Mouse (Mus musculus) stomach, embryonic 14.5 days (tissue): ENCODE measurements around the gene Trpc4ap. TPM values are rescaled to one million over a fixed set of nuclear protein-coding genes. Genes with fewer than 3 reads are reported as not detected.
"Not testable (repeated sequence)": the region's sequence is repeated elsewhere in the genome, so short reads cannot be mapped to it uniquely, and the experiment has no call there.

Source experiments
- ATAC-seq: fragments of 200-750 bp; cut with Nextera tagmentation; 2 replicates; pipeline ENCODE4 v1.8.0; 2017; ENCODE audit warnings: low read depth, moderate TSS enrichment; ENCODE audit not compliant: insufficient number of reproducible peaks, insufficient read depth, low FRiP score
- H3K27ac ChIP-seq: fragments of 300-500 bp; sonication (generic); 2 replicates; pipeline ENCODE4 v1.5.1; 2014; ENCODE audit warnings: mild to moderate bottlenecking, low read length, moderate library complexity, mixed read lengths
- H3K27me3 ChIP-seq: fragments of 300-500 bp; sonication (generic); 2 replicates; pipeline ENCODE4 v1.6.1; 2014; ENCODE audit warnings: low read length, control low read depth, mixed read lengths; ENCODE audit not compliant: control insufficient read depth, insufficient read depth
- H3K36me3 ChIP-seq: fragments of 300-500 bp; sonication (generic); 2 replicates; pipeline ENCODE4 v1.6.1; 2014; ENCODE audit warnings: mild to moderate bottlenecking, control low read depth, low read length, moderate library complexity, mixed read lengths; ENCODE audit not compliant: control insufficient read depth, insufficient read depth
- H3K4me1 ChIP-seq: fragments of 300-500 bp; sonication (generic); 2 replicates; pipeline ENCODE4 v1.6.1; 2014; ENCODE audit warnings: low read length, control low read depth, mixed read lengths; ENCODE audit not compliant: control insufficient read depth, insufficient read depth
- H3K4me2 ChIP-seq: fragments of 300-500 bp; sonication (generic); replicated peaks from 2 replicates; pipeline ENCODE4 v1.6.1; 2014; ENCODE audit warnings: low read depth, low read length, control low read depth
- H3K4me3 ChIP-seq: fragments of 300-500 bp; sonication (generic); 2 replicates; pipeline ENCODE4 v1.5.1; 2014; ENCODE audit warnings: low read depth, low read length, control low read depth
- H3K9ac ChIP-seq: fragments of 300-500 bp; sonication (generic); replicated peaks from 2 replicates; pipeline ENCODE4 v1.6.1; 2014; ENCODE audit warnings: low read depth, mild to moderate bottlenecking, control low read depth, low read length, moderate library complexity, mixed read lengths
- H3K9me3 ChIP-seq: fragments of 300-500 bp; sonication (generic); 2 replicates; pipeline ENCODE4 v1.6.1; 2016; ENCODE audit warnings: low read depth, low read length, control low read depth; ENCODE audit not compliant: control insufficient read depth
- WGBS: fragments of 180-500 bp; shearing (Covaris S2); extraction: QIAGEN DNeasy Blood & Tissue Kit; methylation state at CpG from one replicate; pipeline ENCODE4 v1.1.7; 2014; 5-methylcytosine and 5-hydroxymethylcytosine counted together
- polyA plus RNA-seq: library from polyadenylated mRNA; unstranded; fragments of >200 nt; fragmentation: Nextera tagmentation; extraction: Ambion mirVana; gene quantifications from 2 replicates; pipeline ENCODE4 v1.2.1, GENCODE M21; 2014

Gene Trpc4ap
- polyA plus RNA-seq, 1 experiment from 2014 or later = 137 TPM

DNA sequence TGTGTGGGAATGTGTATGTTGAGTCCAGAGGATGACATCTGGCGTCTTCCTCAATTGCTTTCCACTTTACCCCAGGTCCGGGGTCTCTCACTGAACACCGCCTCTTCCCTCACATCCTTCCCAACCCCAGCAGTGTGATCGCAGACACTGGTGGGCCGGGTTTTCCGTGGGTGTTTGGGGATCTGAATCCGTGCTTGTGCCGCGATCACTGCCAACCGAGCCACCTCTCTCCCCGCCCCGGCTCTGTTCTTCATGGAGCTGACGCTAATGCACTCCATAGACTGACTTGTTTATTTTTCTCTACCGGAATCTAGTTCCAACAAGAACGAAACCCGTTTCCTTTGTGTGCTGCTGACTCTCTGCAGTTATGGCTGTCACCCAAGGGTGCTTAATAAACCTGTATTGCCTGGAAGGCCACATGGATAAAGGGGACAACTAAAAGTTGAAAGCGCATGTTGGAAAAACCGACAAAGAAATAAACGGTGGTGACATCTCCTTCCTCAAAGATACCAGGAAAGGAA, 9.3 kb upstream of the Trpc4ap start:
- H3K27me3 ChIP-seq = no peaks in the 10 kb centered on the region
- no peak overlapping the region for H3K4me2 ChIP-seq
- ATAC-seq = no peak
- H3K9ac ChIP-seq = no peak overlapping the region
- H3K4me3 ChIP-seq = no peak overlapping the region
- no peaks in the 10 kb centered on the region for H3K9me3 ChIP-seq
- no peaks in the 10 kb centered on the region for H3K4me1 ChIP-seq
- H3K27ac ChIP-seq = no peak overlapping the region
- WGBS = 71% methylated on average over 19 of the region's 19 CpGs
- 0 out of 2 replicates have a peak, but pooled peaks cover 5% of the 10 kb centered on the region for H3K36me3 ChIP-seq

DNA sequence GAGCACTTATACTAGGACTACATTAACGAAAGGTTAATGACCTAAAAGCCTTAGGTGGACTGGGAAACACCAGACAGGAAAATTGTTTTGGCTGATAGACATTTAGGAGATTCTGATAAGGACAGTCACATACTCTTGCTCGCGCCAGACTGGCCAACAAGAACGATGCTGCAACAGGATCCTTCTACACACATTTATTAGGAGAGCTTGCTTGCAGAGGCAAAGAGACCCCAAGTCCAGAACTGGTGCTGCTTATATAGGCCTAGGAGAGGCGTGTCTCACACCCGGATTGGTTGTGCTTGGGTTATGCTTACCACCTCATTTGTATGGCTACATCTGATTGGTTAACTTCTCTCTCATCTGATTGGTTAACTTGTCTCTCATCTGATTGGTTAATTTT, 6.3 kb upstream of the Trpc4ap start:
- not testable (repeated sequence) for ATAC-seq, H3K27me3 ChIP-seq, H3K4me3 ChIP-seq, H3K4me1 ChIP-seq, H3K9ac ChIP-seq, H3K27ac ChIP-seq, H3K9me3 ChIP-seq, H3K4me2 ChIP-seq, H3K36me3 ChIP-seq
- 88% methylated on average over 6 of the region's 6 CpGs for WGBS

DNA sequence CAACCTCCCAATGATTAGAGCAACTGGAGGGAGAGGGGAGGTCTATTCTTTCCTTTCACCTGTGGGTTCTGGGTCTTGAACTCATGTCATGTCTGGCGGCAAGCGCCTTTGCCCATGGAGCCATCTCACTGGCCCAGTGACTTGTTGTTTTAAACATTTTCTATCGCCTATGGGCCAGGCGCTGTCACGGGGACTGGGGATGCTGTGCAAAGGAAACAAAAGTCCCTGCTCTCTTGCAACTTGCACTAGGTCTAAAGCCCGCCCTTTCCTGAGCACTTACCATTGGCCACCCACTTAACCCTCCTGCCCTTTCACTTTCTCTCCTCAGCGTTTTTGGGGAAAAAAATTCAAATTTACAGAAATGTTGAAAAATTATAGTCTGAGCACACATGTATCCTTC, 4.7 kb upstream of the Trpc4ap start:
- H3K4me1 ChIP-seq = no peaks in the 10 kb centered on the region
- no peak for ATAC-seq
- H3K27ac ChIP-seq = no peak overlapping the region
- H3K27me3 ChIP-seq = no peaks in the 10 kb centered on the region
- H3K4me3 ChIP-seq = no peak overlapping the region
- 74% methylated on average over 7 of the region's 7 CpGs for WGBS
- no peaks in the 10 kb centered on the region for H3K36me3 ChIP-seq
- no peak overlapping the region for H3K9ac ChIP-seq
- H3K4me2 ChIP-seq = no peak overlapping the region
- H3K9me3 ChIP-seq = no peaks in the 10 kb centered on the region

DNA sequence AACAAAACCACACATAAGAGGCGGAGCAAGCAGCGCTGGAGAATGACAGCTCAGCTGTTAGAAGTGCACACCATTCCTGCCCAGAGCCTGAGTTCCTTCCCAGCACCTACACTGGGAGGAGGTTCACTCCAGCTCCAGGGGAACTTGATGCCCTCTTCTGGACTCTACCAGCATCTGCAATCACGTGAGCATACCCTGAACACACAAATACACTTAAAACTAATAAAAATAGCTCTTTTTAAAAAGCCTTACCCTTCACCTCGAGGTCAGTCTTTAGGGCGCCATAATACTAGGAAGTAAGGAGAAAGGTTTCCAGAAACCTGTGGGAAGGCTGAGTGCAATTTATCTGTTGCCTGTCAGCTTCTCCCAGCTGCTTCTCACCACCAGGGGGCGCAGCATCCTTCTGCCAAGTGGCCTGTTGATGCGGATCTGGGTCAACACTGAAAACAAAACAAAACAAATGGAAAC, 3.9 kb upstream of the Trpc4ap start:
- WGBS = 24% methylated on average over 7 of the region's 7 CpGs

DNA sequence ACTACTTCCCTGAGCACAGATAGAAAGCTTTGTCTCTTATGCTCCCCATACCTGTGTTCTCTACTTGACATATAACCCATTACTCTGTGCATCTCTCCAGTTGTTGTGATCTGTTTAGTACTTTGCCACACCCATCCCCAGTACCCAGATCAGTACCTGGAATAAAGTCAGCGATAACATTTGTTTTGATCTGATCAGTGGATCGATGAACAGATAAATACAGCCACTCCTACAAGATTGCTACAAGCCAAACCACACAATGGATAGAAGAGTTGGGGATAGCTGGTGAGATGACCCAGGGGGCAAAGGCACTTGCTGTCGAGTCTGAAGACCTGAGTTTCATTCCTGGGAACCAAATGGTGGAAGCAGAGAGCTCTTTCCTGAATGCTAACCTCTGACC, 3.1 kb upstream of the Trpc4ap start:
- H3K9me3 ChIP-seq = no peaks in the 10 kb centered on the region
- no peak overlapping the region for H3K4me3 ChIP-seq
- H3K4me1 ChIP-seq = peaks cover 9% of the 10 kb centered on the region
- no peak overlapping the region for H3K27ac ChIP-seq
- ATAC-seq = no peak
- H3K27me3 ChIP-seq = no peaks in the 10 kb centered on the region
- no peak overlapping the region for H3K9ac ChIP-seq
- H3K36me3 ChIP-seq = no peaks in the 10 kb centered on the region
- 75% methylated on average over 3 of the region's 3 CpGs for WGBS
- no peak overlapping the region for H3K4me2 ChIP-seq

More for the DNA sequence above, 3.9 kb upstream of the Trpc4ap start:
- H3K27ac ChIP-seq = no peak overlapping the region
- no peak overlapping the region for H3K9ac ChIP-seq
- H3K27me3 ChIP-seq = no peaks in the 10 kb centered on the region
- no peak for ATAC-seq
- no peaks in the 10 kb centered on the region for H3K9me3 ChIP-seq
- no peak overlapping the region for H3K4me3 ChIP-seq
- no peak overlapping the region for H3K4me2 ChIP-seq
- H3K4me1 ChIP-seq = peaks cover 1% of the 10 kb centered on the region; the same call in 1 of the 2 replicates
- no peaks in the 10 kb centered on the region for H3K36me3 ChIP-seq

DNA sequence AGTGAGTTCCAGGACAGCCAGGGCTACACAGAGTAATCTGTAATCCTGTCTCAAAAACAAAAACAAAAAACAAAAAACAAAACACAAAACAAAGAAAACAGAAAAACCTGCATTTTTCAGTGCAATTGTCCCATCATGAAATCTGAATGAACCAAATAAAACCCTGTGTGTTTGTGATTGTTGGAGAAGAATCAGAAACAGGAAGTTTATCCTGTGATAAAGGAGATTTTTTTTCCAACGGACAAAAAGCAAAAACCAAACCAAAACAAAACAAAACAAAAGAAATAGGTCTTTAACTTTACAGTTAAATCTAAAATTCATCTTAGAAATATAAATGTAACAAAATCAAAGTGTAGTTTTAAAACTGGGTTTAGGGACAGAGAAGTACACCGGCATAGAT, 2.4 kb upstream of the Trpc4ap start:
- H3K36me3 ChIP-seq = no peaks in the 10 kb centered on the region

DNA sequence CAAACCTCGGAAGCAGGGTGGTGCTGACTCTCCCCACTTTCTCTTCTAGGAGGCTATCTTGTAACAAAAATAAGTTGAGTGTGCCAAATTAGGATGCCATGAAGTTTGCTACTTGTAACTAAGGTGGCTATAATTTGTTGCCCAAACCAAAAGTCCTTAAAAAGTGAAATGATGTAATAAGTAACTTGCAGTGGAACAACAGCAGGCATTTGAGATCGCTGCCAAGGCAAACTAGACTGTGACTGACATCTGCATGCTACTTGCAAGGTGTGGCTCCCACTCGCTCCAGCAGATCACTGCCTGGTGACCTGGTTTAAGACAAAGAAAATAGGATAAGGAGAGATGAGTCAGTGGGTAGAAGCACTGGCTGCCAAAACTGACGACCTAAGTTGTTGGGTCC, 952 bp upstream of the Trpc4ap start:
- H3K27ac ChIP-seq = no peak overlapping the region
- H3K9me3 ChIP-seq = no peaks in the 10 kb centered on the region
- no peak overlapping the region for H3K4me3 ChIP-seq
- no peaks in the 10 kb centered on the region for H3K36me3 ChIP-seq
- H3K4me1 ChIP-seq = peaks cover 13% of the 10 kb centered on the region
- ATAC-seq = no peak
- WGBS = 83% methylated on average over 4 of the region's 4 CpGs
- H3K4me2 ChIP-seq = no peak overlapping the region
- no peaks in the 10 kb centered on the region for H3K27me3 ChIP-seq
- H3K9ac ChIP-seq = no peak overlapping the region

More for the DNA sequence above, 2.4 kb upstream of the Trpc4ap start:
- Histone ChIP-seq H3K27me3 (no peaks in the 10 kb centered on the region), H3K27ac (no peak overlapping the region), H3K4me1 (peaks cover 13% of the 10 kb centered on the region), H3K9me3 (no peaks in the 10 kb centered on the region), H3K4me2 (no peak overlapping the region), H3K4me3 (no peak overlapping the region), H3K9ac (no peak overlapping the region)
- ATAC-seq = no peak
- WGBS = 74% methylated on average over 2 of the region's 2 CpGs

DNA sequence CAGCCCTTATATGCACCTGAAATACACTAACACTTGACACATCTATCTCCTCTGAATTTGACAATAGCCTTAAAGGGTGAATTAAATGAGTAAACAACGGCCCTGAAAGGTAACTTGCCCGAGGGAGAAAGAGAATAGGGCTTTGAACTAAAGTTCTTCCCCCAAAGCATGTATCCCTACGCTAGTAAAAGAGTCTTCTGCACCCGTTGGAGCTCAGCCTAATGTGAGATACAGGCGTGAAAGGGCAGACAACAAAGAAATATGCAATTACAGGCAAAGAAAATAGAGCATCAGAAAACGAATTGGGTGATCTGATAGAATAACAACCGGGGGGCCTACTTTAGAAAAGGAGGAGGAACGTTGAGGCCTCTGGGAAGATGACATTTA, 855 bp downstream of the Trpc4ap start:
- no peaks in the 10 kb centered on the region for H3K27me3 ChIP-seq
- H3K9me3 ChIP-seq = no peaks in the 10 kb centered on the region
- peak overlapping the region; percentile 64 for H3K4me2 ChIP-seq
- H3K36me3 ChIP-seq = no peaks in the 10 kb centered on the region
- ATAC-seq = no peak
- WGBS = 2% methylated on average over 8 of the region's 8 CpGs
- peak overlapping the region; percentile 71 for H3K4me3 ChIP-seq
- peaks cover 13% of the 10 kb centered on the region for H3K4me1 ChIP-seq
- peak overlapping the region; percentile 81 for H3K27ac ChIP-seq
- H3K9ac ChIP-seq = peak overlapping the region; percentile 78

DNA sequence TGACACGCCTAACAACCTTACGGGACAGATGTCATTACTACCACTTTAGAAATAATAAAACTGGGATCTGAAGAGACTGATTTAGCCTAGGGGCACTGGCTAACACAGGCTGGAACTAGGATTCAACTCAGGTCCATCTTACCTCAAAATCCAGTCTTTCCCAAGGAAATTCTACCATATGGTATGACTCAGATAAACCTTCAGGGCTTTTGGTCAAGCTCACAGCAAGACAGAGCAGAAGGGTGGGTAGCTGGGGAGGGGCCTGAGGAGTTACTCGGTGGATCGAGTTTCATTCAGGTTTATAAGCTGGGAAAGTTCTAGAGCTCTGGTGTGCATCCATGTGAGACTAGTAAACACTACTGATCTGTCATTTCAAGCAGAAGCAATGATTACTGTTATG, 3.0 kb downstream of the Trpc4ap start:
- Histone ChIP-seq H3K9ac (no peak overlapping the region), H3K36me3 (no peaks in the 10 kb centered on the region; the same call in 1 of the 2 replicates), H3K4me3 (no peak overlapping the region), H3K27ac (no peak overlapping the region), H3K4me2 (no peak overlapping the region), H3K9me3 (no peaks in the 10 kb centered on the region), H3K27me3 (no peaks in the 10 kb centered on the region), H3K4me1 (peaks cover 13% of the 10 kb centered on the region)
- ATAC-seq = no peak
- WGBS = 74% methylated on average over 4 of the region's 4 CpGs
